Mouse (Mus musculus): ENCODE data around the gene Gpr171. TPM values are rescaled to one million over a fixed set of nuclear protein-coding genes. Genes with fewer than 3 reads are reported as not detected.

Gene Gpr171
- total RNA-seq, 2 experiments from 2014 or later = 0.26 TPM; not detected in 1

Other genes starting within 250 kb of the Gpr171 start
- not detected for gene Clrn1, start 216.5 kb downstream of the Gpr171 start, total RNA-seq (2021)
- gene Med12l, start 96.0 kb downstream of the Gpr171 start, total RNA-seq (2021) = 10 to 100 TPM; 12.9 to 13.3 TPM
- gene P2ry14, start 51.8 kb upstream of the Gpr171 start, total RNA-seq (2021) = 10 to 100 TPM; 18.0 to 19.1 TPM
- not detected for gene Gpr87, start 93.3 kb upstream of the Gpr171 start, total RNA-seq (2021)
- under 1 TPM; 0.56 to 0.95 TPM for gene P2ry13, start 109.1 kb upstream of the Gpr171 start, total RNA-seq (2021)
- 1 to 10 TPM; 1.9 to 2.9 TPM for gene P2ry12, start 161.1 kb upstream of the Gpr171 start, total RNA-seq (2021)
- 1 to 10 TPM; 1.6 to 3.4 TPM for gene Igsf10, start 242.6 kb upstream of the Gpr171 start, total RNA-seq (2021)